Mouse (Mus musculus): Measurements from ENCODE around the gene Sgf29.
"Not testable (repeated sequence)": the region's sequence is repeated elsewhere in the genome, so short reads cannot be mapped to it uniquely, and the experiment has no call there.

Gene Sgf29

DNA sequence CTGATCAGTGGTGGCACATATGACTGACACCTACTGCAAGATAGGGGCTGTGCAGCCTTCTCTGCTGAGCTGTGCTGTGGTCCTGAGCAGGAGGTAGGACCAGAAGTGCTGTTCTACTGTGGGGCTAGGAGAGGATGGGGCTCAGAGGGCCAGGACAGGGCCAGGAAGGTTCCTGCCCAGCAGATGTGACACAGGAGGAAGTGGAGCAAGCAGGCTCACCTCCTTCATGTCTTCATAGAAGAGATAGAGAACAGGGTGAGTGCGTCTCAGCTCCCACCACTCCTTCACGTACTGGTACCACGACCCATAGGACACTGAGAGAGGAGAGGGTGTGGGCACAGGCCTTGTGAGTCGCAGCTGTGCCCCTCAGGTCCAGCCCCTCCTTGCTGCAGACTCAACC is 39.0 kb downstream of the Sgf29 start:
- not testable (repeated sequence) for DNase-seq (ENCODE audit: low spot score)

GRCm38 (mm10) chr7:126689021-126689420 is 39.9 kb downstream of the Sgf29 start:
- DNase-seq (ENCODE audit: low spot score), result no peak

DNA sequence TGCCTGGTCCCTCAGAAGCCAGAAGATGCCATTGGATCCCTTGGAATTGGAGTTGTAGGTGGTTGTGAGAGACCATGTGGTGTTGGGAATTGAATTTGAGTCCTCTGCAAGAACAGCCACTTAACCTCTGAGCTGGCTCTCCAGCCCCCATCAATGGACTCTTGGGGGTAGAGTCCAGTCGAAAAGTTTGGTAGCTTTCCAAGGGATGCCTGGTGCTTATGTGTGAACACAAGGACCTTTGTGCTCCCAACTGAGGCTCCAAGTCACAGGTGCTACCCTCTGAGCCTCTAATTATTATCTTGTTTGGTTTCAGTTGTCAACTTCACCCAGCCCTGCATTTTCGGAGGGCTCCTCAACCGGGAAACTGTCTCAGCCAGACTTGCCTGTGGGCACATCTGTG is 41.6 kb downstream of the Sgf29 start:
- DNase-seq (ENCODE audit: low spot score), result no peak

DNA sequence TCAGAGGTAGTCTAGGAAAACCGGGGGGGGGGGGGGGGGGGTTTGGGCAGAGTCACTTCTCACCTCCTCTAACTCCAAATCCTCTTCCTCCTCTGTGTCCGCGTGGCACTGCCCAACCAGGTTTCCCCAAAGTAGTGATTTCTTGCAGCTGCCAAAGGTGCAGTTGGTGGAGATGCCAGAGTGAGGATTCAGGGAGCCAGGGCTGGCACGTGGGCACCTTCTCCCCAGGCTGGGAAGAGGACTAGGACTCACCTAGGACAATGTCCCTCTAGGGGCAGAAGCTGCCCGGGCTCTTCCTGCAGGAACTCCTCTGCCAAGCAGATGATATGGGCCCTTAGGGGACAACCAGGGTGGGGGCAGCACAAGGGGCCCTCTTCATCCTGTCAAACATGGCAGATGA is 42.6 kb downstream of the Sgf29 start:
- no peak for DNase-seq (ENCODE audit: low spot score)

DNA sequence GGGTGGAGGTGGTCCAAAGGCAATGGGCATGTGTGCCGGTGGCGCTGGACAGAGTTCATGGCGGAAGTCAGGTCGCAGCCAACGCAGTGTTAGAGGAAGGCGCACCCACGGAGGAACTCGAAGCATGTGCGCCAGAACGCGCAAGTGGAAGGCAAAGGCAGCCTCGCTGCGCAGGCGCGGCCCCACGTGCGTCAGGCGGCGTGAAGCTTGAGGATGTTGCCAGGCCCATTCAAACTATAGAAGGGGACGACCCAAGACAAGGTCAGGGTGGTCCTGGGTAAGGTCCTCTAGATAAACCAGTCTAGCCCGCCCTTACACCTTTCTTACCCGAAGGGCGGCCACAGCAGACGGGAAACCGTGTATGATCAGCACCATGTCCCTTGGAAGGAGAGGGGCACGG is 43.3 kb downstream of the Sgf29 start:
- DNase-seq (ENCODE audit: low spot score), result no peak

DNA sequence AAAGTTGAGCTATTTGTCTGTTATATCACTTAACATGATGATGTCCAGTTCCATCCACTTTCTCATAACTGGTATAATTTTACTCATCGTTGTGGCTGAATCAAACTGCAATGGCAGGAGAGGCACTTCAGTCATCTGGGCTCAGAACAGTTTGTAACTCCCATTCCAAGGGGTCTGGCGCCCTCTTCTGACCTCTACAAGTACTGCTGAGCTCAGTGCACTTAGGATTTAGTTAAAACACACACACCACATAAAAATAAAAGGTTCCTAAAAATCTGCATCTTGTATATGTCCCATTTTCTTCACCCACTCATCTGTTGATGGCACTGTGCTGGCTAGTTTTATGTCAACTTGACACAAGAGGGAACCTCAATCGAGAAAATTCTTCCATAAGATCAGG is 44.1 kb downstream of the Sgf29 start:
- DNase-seq (ENCODE audit: low spot score), result peak; percentile 90

GRCm38 (mm10) chr7:126693781-126694180 is 44.7 kb downstream of the Sgf29 start:
- DNase-seq (ENCODE audit: low spot score), result no peak

GRCm38 (mm10) chr7:126694441-126695051 is 45.4 kb downstream of the Sgf29 start:
- no peak for DNase-seq (ENCODE audit: low spot score)

DNA sequence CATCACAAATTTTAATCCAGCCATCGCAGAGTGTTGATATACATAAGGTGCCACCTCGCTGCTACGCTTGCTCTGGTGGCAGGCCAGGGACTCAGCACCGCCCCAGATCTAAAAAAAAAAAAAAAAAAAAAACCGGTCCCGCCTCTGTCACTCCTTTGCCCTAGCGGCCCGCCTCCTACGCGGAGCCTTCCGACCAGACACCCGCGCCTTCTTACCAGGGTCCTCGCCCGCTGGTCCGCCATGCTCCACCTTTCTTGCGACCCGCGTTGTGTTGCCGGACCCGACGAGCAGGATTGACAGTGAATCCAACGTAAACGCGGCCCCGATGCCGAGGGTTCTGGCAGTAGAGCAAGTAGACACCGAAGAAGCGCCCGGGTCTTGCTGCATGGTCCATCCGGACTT is 46.1 kb downstream of the Sgf29 start, which contains the start of gene Bola2:
Gene Bola2 (plus strand): TSS at position 192 of the 402 bp plus-strand sequence.
- DNase-seq (ENCODE audit: low spot score), result peak; percentile 72

DNA sequence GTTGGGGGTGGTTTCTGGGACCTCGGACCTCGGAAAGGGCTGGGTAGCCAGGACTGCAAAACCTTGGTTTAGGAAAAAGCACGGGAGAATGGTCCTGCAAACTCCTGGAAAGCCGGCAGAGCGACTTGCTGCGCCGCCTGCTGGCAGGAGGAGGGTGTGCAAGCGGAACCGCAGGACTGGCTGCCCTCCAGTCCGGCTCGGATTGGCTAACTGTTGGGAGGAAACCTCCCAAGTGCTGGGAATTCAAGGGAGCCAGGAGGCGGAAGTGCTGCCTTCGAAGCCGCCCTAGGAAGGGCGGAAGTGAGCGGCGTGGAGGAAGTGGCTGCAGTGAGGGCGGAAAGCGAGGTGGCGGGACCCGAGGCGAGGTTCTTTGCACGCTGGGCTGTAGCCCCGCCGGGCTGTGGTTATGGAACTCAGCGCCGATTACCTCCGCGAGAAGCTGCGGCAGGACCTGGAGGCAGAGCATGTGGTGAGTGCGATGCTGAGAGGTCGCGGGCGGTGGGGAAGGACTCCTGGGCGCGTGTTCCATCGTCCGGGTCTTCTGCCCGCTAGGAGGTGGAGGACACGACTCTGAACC is 46.6 kb downstream of the Sgf29 start, which contains the start of gene Slx1b:
Gene Slx1b (minus strand): TSS at position 154 of the 577 bp plus-strand sequence.
- DNase-seq (ENCODE audit: low spot score), result peak; percentile 93

- DNase-seq (ENCODE audit: low spot score), result no peak
Measured at GRCm38 (mm10) chr7:126696303-126696702, 47.2 kb downstream of the Sgf29 start.

DNA sequence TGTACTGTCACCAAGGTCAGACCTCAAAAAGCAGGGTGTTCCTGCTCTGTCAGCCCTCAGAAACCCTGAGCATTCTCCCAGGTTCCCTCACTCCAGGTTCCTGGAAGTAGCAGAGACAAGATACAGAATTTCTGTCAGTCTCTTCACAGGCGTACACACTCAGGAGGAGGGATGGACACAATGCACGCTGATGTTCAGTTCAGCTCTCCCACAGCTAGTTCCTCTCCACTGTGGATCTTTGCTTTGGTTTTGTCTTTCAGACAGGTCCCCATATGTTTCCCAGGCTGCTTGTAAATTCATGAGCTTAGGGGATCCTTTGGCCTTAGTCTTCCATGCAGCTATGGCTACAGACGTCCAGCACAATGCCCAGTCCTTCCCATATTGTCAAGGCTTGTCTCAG is 47.8 kb downstream of the Sgf29 start:
- no peak for DNase-seq (ENCODE audit: low spot score)

- no peak for DNase-seq (ENCODE audit: low spot score)
Measured at GRCm38 (mm10) chr7:126697838-126698237, 48.7 kb downstream of the Sgf29 start.

DNA sequence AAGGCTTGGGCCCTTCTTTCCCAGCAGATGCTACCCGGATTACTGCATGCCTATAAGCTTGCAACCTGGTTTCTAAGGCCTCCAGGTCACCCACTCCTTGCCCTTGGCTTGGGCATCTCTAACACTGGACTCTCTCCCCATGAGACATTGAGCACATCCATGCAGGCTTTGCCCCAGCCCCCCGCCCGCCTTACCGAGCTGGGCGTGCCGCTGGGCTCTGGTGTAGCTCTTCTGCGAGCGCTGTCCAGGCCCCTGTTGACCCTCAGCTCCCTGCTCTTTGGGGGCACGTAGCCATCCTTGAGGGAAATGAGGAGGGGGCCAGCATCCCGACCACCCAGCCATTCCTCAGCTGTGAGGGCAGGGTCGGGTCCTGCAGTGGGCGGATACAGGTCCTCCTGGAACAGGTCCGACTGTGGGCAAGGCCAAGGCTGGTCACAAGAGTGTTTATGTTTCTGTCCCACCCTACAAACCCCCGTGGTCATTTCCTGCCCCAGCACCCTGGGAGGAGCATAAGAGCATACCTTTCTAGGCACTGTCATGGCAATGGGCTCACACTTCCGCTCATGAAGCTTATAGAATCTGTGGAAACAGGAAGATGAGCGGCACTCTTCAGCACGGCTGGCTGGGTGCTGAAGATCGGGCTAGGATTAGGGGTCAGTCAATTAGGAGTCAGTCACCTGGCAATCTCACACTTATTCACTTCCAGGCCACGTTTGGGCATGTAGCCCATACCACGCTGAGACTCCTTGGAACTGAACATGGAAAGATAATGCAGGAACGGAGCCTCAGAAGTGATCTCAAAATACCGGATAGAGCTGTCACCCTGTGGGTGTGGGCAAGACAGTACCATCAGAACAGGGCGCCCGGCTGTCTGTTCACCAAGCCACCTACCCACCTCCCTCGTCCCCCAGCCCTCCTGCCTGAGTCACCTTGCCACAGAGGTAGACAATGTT is 51.2 kb downstream of the Sgf29 start:
- DNase-seq (ENCODE audit: low spot score), result no peak

DNA sequence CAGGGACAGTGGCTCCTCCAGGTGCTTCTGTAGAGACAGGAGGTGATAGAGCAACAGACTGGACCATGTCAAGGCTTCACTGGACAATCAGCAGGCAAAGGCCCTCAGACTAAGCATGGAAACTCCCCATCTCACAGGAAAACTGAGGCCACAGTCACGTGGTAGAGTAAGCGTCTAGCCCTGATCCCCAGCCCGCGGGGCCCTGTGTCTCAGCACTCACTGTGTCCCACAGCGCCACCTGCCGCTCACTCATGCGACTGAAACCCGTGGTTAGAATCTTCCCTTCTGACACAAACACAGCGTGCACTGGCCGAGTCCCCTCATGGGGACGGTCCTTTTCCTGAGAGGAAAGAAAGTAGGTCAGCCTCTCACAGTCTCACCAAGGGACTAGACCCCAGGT is 52.0 kb downstream of the Sgf29 start:
- peak; percentile 66 for DNase-seq (ENCODE audit: low spot score)

GRCm38 (mm10) chr7:126701559-126702357 is 52.6 kb downstream of the Sgf29 start:
- DNase-seq (ENCODE audit: low spot score), result no peak

DNA sequence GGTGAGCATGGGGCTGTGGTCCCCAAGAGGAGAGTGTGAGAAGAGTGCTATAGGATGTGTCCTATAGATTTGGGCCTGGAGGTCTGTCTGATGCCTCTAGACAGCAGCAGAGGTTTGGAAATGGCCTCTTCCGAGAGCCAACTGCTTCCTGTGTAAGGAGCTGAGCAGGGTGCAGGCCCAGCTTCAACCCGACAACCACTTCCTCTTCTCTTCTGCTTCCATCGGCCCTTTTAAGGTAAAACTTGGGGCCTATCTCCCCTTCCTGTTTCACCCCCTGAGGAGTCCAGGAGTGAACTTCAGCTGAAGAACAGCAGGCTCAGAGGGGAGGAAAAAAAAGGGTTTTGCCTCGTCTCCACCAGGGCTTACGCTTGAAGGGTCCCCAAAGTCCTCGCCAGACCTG is 53.2 kb downstream of the Sgf29 start:
- DNase-seq (ENCODE audit: low spot score), result no peak

GRCm38 (mm10) chr7:126702861-126703756 is 54.0 kb downstream of the Sgf29 start:
- no peak for DNase-seq (ENCODE audit: low spot score)

GRCm38 (mm10) chr7:126703757-126704077 is 54.6 kb downstream of the Sgf29 start:
- no peak for DNase-seq (ENCODE audit: low spot score)

GRCm38 (mm10) chr7:126704121-126704980 is 55.2 kb downstream of the Sgf29 start:
- no peak for DNase-seq (ENCODE audit: low spot score)
